Mouse (Mus musculus) myocyte (in vitro differentiated cells): Measurements from ENCODE around the gene Acadvl.

ENCODE experiments used
- MAX ChIP-seq: IDR thresholded peaks from one replicate; pipeline ENCODE4 v1.6.1; 2011; ENCODE audit warnings: low read depth, mild to moderate bottlenecking, control low read depth
- MYOD1 ChIP-seq, 3 experiments: IDR thresholded peaks; one replicate each; pipeline ENCODE4 v1.6.1; 2011; ENCODE audit warnings: control low read depth in 2 of 3, low read depth in 2 of 3, mild to moderate bottlenecking in 2 of 3, moderate library complexity in 1 of 3; ENCODE audit not compliant: insufficient read length in 2 of 3, control insufficient read depth in 1 of 3
- POLR2A ChIP-seq: IDR thresholded peaks from one replicate; pipeline ENCODE4 v1.6.1; 2011; ENCODE audit warnings: low read depth, mild to moderate bottlenecking, control low read depth, moderate library complexity; ENCODE audit not compliant: insufficient read length
- TCF12 ChIP-seq: IDR thresholded peaks from one replicate; pipeline ENCODE4 v1.6.1; 2011; ENCODE audit warnings: mild to moderate bottlenecking, control low read depth; ENCODE audit not compliant: poor library complexity, insufficient read depth, severe bottlenecking
- USF1 ChIP-seq: IDR thresholded peaks from one replicate; pipeline ENCODE4 v1.6.1; 2011; ENCODE audit warnings: low read depth, mild to moderate bottlenecking, control low read depth, moderate library complexity

DNA sequence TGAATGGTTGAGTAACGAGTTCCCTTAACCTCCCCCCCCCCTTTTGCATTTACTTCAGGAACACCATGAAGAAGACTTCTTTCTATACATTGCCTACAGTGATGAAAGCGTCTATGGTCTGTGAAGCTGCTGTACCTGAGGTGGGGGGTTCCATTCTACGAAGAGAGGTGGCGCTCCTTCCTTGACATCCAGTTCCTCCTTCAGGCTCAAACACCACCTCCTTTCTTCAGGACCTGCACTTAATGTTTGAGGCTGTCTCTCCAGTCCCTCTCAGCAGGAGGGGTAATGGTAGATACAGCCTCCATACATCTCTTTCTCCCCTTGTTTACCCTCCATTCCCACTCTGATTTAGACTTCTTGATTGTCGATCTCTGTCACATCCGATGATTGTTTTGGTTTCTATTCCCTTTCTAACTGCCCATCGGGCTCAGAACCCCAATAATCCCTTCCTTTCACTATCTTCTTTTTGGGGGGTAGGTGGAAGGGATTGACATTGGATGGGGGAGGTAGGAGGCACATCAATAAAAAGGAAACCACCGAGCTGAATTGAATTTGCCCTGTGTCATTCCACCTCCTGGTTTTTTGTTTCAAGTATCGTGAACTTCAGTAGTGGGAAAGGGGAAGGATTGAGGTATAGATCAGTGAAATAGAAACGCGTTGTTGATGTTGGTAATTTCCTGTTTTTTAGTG is 20.7 kb downstream of the Acadvl start:
- no peak for TF ChIP-seq MYOD1 (IDR thresholded peaks at IDR 0.05; ENCODE audit: control insufficient read depth in 1 of 3, insufficient read length in 2 of 3, low read depth in 2 of 3)
- TF ChIP-seq MAX: no peak
- TF ChIP-seq USF1: no peak
- no peak for TF ChIP-seq TCF12
- no peak for TF ChIP-seq POLR2A
